Mouse (Mus musculus): ENCODE data around the gene Mki67. TPM values are rescaled to one million over a fixed set of nuclear protein-coding genes. Genes with fewer than 3 reads are reported as not detected.

The Mki67 gene
- polyA plus RNA-seq, 1 experiment from 2014 or later, result 25.1 TPM

DNA sequence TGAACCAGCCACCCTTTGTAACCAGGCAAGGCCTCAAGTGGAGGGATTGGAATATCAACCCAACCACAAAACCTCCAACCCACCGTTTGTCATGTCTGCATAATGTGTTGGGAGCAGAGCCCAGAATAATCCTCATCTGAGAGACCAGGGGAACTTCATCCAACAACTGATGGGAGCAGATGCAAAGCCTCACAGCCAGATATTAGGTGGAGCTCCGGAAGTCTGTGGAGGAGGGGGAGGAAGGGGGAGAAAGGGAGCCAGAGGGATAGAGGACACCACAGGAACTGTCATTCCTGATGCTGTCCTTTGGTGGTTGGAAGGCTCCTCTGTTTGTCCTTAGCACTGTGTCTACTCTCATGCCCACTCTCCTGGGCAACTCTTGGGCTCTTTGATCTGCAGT, 28.9 kb upstream of the Mki67 start:
- no peak overlapping the region for H3K4me2 ChIP-seq (ENCODE audit: low read depth, low read length)
- H3K4me3 ChIP-seq (ENCODE audit: low read length), result no peak overlapping the region
- H3K9ac ChIP-seq (ENCODE audit: low read length), result no peak overlapping the region
- no peaks in the 10 kb centered on the region for H3K27me3 ChIP-seq (ENCODE audit: control insufficient read depth, insufficient read depth, low read length)
- H3K36me3 ChIP-seq (ENCODE audit: control insufficient read depth, insufficient read depth), result no peaks in the 10 kb centered on the region
- WGBS, result 33% methylated on average over 2 of the region's 2 CpGs
- no peak for ATAC-seq (replicated peaks; ENCODE audit: extremely low read depth, insufficient read depth, low FRiP score)
- peaks cover 8% of the 10 kb centered on the region for H3K9me3 ChIP-seq (replicated peaks; ENCODE audit: control insufficient read depth, low read length)
- H3K27ac ChIP-seq (ENCODE audit: low read length), result no peak overlapping the region
- H3K4me1 ChIP-seq (ENCODE audit: control insufficient read depth, insufficient read depth, low read length), result 0 out of 2 replicates have a peak, but pooled peaks cover 6% of the 10 kb centered on the region

- 31% methylated on average over 3 of the region's 3 CpGs for WGBS
- no peaks in the 10 kb centered on the region for H3K36me3 ChIP-seq (ENCODE audit: control insufficient read depth, insufficient read depth)
- no peak for ATAC-seq (replicated peaks; ENCODE audit: extremely low read depth, insufficient read depth, low FRiP score)
- no peak overlapping the region for H3K9ac ChIP-seq (ENCODE audit: low read length)
- H3K4me3 ChIP-seq (ENCODE audit: low read length), result no peak overlapping the region
- peaks cover 7% of the 10 kb centered on the region for H3K4me1 ChIP-seq (ENCODE audit: control insufficient read depth, insufficient read depth, low read length)
- no peak overlapping the region for H3K27ac ChIP-seq (ENCODE audit: low read length)
- H3K9me3 ChIP-seq (replicated peaks; ENCODE audit: control insufficient read depth, low read length), result peaks cover 8% of the 10 kb centered on the region
- H3K4me2 ChIP-seq (ENCODE audit: low read depth, low read length), result no peak overlapping the region
- H3K27me3 ChIP-seq (ENCODE audit: control insufficient read depth, insufficient read depth, low read length), result no peaks in the 10 kb centered on the region
Observed at GRCm38 (mm10) chr7:135740453-135740852, 24.3 kb upstream of the Mki67 start.

DNA sequence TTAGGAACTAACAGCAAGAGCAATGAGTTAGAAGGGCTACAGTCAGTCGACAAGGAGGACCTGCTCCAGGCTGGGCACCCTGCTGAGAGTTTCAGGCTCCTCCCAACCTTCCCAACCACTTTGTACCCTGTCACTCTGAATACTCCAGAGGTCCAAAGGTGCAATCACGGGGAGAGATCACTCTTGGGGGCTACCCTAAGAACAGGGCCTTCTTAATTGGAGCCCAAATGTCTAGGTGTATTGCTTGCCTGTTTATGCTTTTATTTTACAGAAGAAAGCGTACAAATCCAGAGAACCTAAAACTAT, 20.4 kb upstream of the Mki67 start:
- H3K27me3 ChIP-seq (ENCODE audit: control insufficient read depth, insufficient read depth, low read length), result no peaks in the 10 kb centered on the region
- H3K27ac ChIP-seq (ENCODE audit: low read length), result no peak overlapping the region
- 40% methylated on average over 3 of the region's 3 CpGs for WGBS
- no peak overlapping the region for H3K9ac ChIP-seq (ENCODE audit: low read length)
- no peaks in the 10 kb centered on the region for H3K9me3 ChIP-seq (replicated peaks; ENCODE audit: control insufficient read depth, low read length)
- no peaks in the 10 kb centered on the region for H3K36me3 ChIP-seq (ENCODE audit: control insufficient read depth, insufficient read depth)
- no peak overlapping the region for H3K4me2 ChIP-seq (ENCODE audit: low read depth, low read length)
- peaks cover 13% of the 10 kb centered on the region for H3K4me1 ChIP-seq (ENCODE audit: control insufficient read depth, insufficient read depth, low read length)
- no peak overlapping the region for H3K4me3 ChIP-seq (ENCODE audit: low read length)
- ATAC-seq (replicated peaks; ENCODE audit: extremely low read depth, insufficient read depth, low FRiP score), result peak; percentile 53

DNA sequence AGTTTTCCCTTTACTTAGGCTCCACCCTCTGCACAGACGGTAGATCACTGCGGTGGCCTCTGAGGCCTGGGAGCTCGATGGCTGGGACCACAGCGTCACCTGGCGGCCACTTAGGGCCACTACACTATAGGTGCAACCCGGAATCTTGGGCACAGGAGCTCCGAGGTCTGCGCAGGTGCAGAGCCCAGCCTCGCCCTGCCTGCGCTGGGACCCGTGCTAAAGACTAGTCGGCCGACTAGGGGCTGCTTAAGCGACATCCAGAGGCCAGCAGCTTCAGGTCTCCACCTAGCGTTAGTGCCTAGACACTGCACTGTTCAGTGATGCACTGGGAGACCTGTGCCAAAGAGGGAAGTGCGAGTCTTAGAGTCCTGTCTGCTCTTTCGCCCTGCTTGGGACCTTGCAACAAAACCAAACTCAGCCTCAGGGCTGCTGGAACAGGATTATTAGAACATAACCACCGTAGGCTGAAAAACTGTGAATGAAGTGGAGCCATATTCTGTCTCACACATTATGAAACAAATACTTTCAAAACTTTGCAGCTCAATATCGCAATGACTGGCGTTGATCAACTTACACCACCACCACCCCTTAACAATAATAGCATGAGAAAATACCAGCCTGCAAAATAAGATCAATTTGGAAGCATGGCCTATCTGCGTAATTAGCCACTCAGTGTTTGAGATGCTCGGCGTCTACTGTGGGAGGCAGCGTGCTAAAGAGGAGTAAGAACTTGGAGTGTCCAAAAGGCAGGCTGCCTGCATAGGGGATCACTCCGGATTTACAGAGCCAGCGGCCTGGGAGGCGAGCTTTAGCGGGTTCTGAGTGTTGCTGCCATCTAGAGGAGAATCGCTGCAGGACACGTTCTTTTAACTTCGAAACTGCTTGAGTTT, 19.8 kb upstream of the Mki67 start:
- peak overlapping the region; percentile 14; the same call in 1 of the 2 replicates for H3K9ac ChIP-seq (ENCODE audit: low read length)
- H3K36me3 ChIP-seq (ENCODE audit: control insufficient read depth, insufficient read depth), result no peaks in the 10 kb centered on the region
- 17% methylated on average over 31 of the region's 31 CpGs for WGBS

GRCm38 (mm10) chr7:135734911-135735646, 18.9 kb upstream of the Mki67 start:
- H3K4me2 ChIP-seq (ENCODE audit: low read depth, low read length), result peak overlapping the region; percentile 64
- H3K4me1 ChIP-seq (ENCODE audit: control insufficient read depth, insufficient read depth, low read length), result peaks cover 13% of the 10 kb centered on the region
- WGBS, result 79% methylated on average over 9 of the region's 9 CpGs
- H3K4me3 ChIP-seq (ENCODE audit: low read length), result no peak overlapping the region
- H3K9ac ChIP-seq (ENCODE audit: low read length), result no peak overlapping the region
- no peaks in the 10 kb centered on the region for H3K36me3 ChIP-seq (ENCODE audit: control insufficient read depth, insufficient read depth)
- no peaks in the 10 kb centered on the region for H3K9me3 ChIP-seq (replicated peaks; ENCODE audit: control insufficient read depth, low read length)
- ATAC-seq (replicated peaks; ENCODE audit: extremely low read depth, insufficient read depth, low FRiP score), result no peak
- H3K27ac ChIP-seq (ENCODE audit: low read length), result peak overlapping the region; percentile 35
- no peaks in the 10 kb centered on the region for H3K27me3 ChIP-seq (ENCODE audit: control insufficient read depth, insufficient read depth, low read length)

More for the DNA sequence above, 19.8 kb upstream of the Mki67 start:
- Histone ChIP-seq H3K4me1 (ENCODE audit: control insufficient read depth, insufficient read depth, low read length) (peaks cover 13% of the 10 kb centered on the region), H3K9me3 (replicated peaks; ENCODE audit: control insufficient read depth, low read length) (no peaks in the 10 kb centered on the region), H3K4me3 (ENCODE audit: low read length) (peak overlapping the region; percentile 40), H3K27me3 (ENCODE audit: control insufficient read depth, insufficient read depth, low read length) (no peaks in the 10 kb centered on the region), H3K27ac (ENCODE audit: low read length) (peak overlapping the region; percentile 36; the same call in 1 of the 2 replicates), H3K4me2 (ENCODE audit: low read depth, low read length) (peak overlapping the region; percentile 64)
- ATAC-seq (replicated peaks; ENCODE audit: extremely low read depth, insufficient read depth, low FRiP score), result peak; percentile 91

- WGBS, result 88% methylated on average over 5 of the region's 5 CpGs
- Histone ChIP-seq H3K4me2 (ENCODE audit: low read depth, low read length) (no peak overlapping the region), H3K4me3 (ENCODE audit: low read length) (no peak overlapping the region), H3K27me3 (ENCODE audit: control insufficient read depth, insufficient read depth, low read length) (no peaks in the 10 kb centered on the region), H3K9me3 (replicated peaks; ENCODE audit: control insufficient read depth, low read length) (no peaks in the 10 kb centered on the region), H3K27ac (ENCODE audit: low read length) (no peak overlapping the region), H3K4me1 (ENCODE audit: control insufficient read depth, insufficient read depth, low read length) (peaks cover 13% of the 10 kb centered on the region), H3K9ac (ENCODE audit: low read length) (no peak overlapping the region), H3K36me3 (ENCODE audit: control insufficient read depth, insufficient read depth) (no peaks in the 10 kb centered on the region)
- no peak for ATAC-seq (replicated peaks; ENCODE audit: extremely low read depth, insufficient read depth, low FRiP score)
Observed at GRCm38 (mm10) chr7:135734379-135734778, 18.2 kb upstream of the Mki67 start.

GRCm38 (mm10) chr7:135728038-135728437, 11.9 kb upstream of the Mki67 start:
- H3K4me3 ChIP-seq (ENCODE audit: low read length), result no peak overlapping the region
- 86% methylated on average over 12 of the region's 12 CpGs for WGBS
- no peaks in the 10 kb centered on the region for H3K27me3 ChIP-seq (ENCODE audit: control insufficient read depth, insufficient read depth, low read length)
- peaks cover 4% of the 10 kb centered on the region; the same call in 1 of the 2 replicates for H3K4me1 ChIP-seq (ENCODE audit: control insufficient read depth, insufficient read depth, low read length)
- no peak overlapping the region for H3K9ac ChIP-seq (ENCODE audit: low read length)
- no peaks in the 10 kb centered on the region for H3K36me3 ChIP-seq (ENCODE audit: control insufficient read depth, insufficient read depth)
- no peak overlapping the region for H3K27ac ChIP-seq (ENCODE audit: low read length)
- H3K9me3 ChIP-seq (replicated peaks; ENCODE audit: control insufficient read depth, low read length), result no peaks in the 10 kb centered on the region
- H3K4me2 ChIP-seq (ENCODE audit: low read depth, low read length), result no peak overlapping the region
- ATAC-seq (replicated peaks; ENCODE audit: extremely low read depth, insufficient read depth, low FRiP score), result no peak

- Histone ChIP-seq H3K4me1 (ENCODE audit: control insufficient read depth, insufficient read depth, low read length) (peaks cover 7% of the 10 kb centered on the region; the same call in 1 of the 2 replicates), H3K4me3 (ENCODE audit: low read length) (no peak overlapping the region), H3K27me3 (ENCODE audit: control insufficient read depth, insufficient read depth, low read length) (no peaks in the 10 kb centered on the region), H3K4me2 (ENCODE audit: low read depth, low read length) (no peak overlapping the region), H3K36me3 (ENCODE audit: control insufficient read depth, insufficient read depth) (no peaks in the 10 kb centered on the region), H3K9me3 (replicated peaks; ENCODE audit: control insufficient read depth, low read length) (no peaks in the 10 kb centered on the region), H3K27ac (ENCODE audit: low read length) (no peak overlapping the region), H3K9ac (ENCODE audit: low read length) (no peak overlapping the region)
- ATAC-seq (replicated peaks; ENCODE audit: extremely low read depth, insufficient read depth, low FRiP score), result no peak
- WGBS, result 65% methylated on average over 1 of the region's 1 CpGs
Observed at GRCm38 (mm10) chr7:135726707-135727106, 10.5 kb upstream of the Mki67 start.
